Mouse (Mus musculus) hindbrain, embryonic 10.5 days (tissue): ENCODE data around the gene Thra. TPM values are rescaled to one million over a fixed set of nuclear protein-coding genes. Genes with fewer than 3 reads are reported as not detected.
A peak's percentile ranks its signal among the peaks of the same experiment; 100 is the strongest.
"Not testable (repeated sequence)": the region's sequence is repeated elsewhere in the genome, so short reads cannot be mapped to it uniquely, and the experiment has no call there.

ENCODE experiments used
- DNase-seq: peaks from one replicate; pipeline ENCODE4 v3.0.0-alpha.2; 2017; ENCODE audit warnings: low spot score
- H3K27ac ChIP-seq: fragments of 300-500 bp; sonication (generic); 2 replicates; pipeline ENCODE4 v1.5.1; 2016; ENCODE audit warnings: mild to moderate bottlenecking, moderate library complexity
- H3K27me3 ChIP-seq: fragments of 300-500 bp; sonication (generic); 2 replicates; pipeline ENCODE4 v1.6.1; 2016; ENCODE audit warnings: mild to moderate bottlenecking; ENCODE audit not compliant: poor library complexity, insufficient read depth, severe bottlenecking
- H3K36me3 ChIP-seq: fragments of 300-500 bp; sonication (generic); 2 replicates; pipeline ENCODE4 v1.6.1; 2016; ENCODE audit warnings: mild to moderate bottlenecking, moderate library complexity
- H3K4me1 ChIP-seq: fragments of 300-500 bp; sonication (generic); replicated peaks from 2 replicates; pipeline ENCODE4 v1.6.1; 2016; ENCODE audit warnings: mild to moderate bottlenecking
- H3K4me3 ChIP-seq: fragments of 300-500 bp; sonication (generic); 2 replicates; pipeline ENCODE4 v1.5.1; 2016; ENCODE audit warnings: mild to moderate bottlenecking, moderate library complexity
- H3K9me3 ChIP-seq: fragments of 300-500 bp; sonication (generic); 2 replicates; pipeline ENCODE4 v1.6.1; 2016; ENCODE audit warnings: mild to moderate bottlenecking, moderate library complexity
- WGBS: fragments of 180-500 bp; shearing (Covaris S2); methylation state at CpG from one replicate; pipeline ENCODE4 v1.1.7; 2016; 5-methylcytosine and 5-hydroxymethylcytosine counted together
- polyA plus RNA-seq: library from polyadenylated mRNA; unstranded; fragments of >200 nt; fragmentation: Nextera tagmentation; extraction: Ambion mirVana; gene quantifications from 2 replicates; pipeline ENCODE4 v1.2.1, GENCODE M21; 2016

The Thra gene
- polyA plus RNA-seq, 1 experiment from 2014 or later = 22.2 TPM

- WGBS = 94% methylated on average over 15 of the region's 15 CpGs
- Histone ChIP-seq H3K4me1 (peaks cover 21% of the 10 kb centered on the region), H3K27ac (no peak overlapping the region), H3K9me3 (no peaks in the 10 kb centered on the region), H3K36me3 (peaks cover 59% of the 10 kb centered on the region), H3K27me3 (no peaks in the 10 kb centered on the region), H3K4me3 (no peak overlapping the region)
- DNase-seq = no peak
These were observed 14.4 kb upstream of the Thra start for GRCm38 (mm10) chr11:98725926-98726506.

- no peaks in the 10 kb centered on the region for H3K27me3 ChIP-seq
- H3K36me3 ChIP-seq = peaks cover 37% of the 10 kb centered on the region
- peak; percentile 87 for DNase-seq
- peaks cover 2% of the 10 kb centered on the region for H3K9me3 ChIP-seq
- H3K4me3 ChIP-seq = peak within 1 kb of the TSS; percentile 73
- peak within 1 kb of the TSS; percentile 87 for H3K27ac ChIP-seq
- peaks cover 14% of the 10 kb centered on the region for H3K4me1 ChIP-seq
- WGBS = under 1% methylated on average over 16 of the region's 16 CpGs
These were observed 11.3 kb upstream of the Thra start, which contains the start of gene Med24 for GRCm38 (mm10) chr11:98729119-98729588. Med24 (minus strand) TSS chr11:98729435.

- no peak overlapping the region for H3K27ac ChIP-seq
- no peak overlapping the region for H3K4me3 ChIP-seq
- DNase-seq = no peak
- peaks cover 22% of the 10 kb centered on the region for H3K36me3 ChIP-seq
- H3K4me1 ChIP-seq = peaks cover 14% of the 10 kb centered on the region
- 72% methylated on average over 4 of the region's 4 CpGs for WGBS
- peaks cover 9% of the 10 kb centered on the region for H3K9me3 ChIP-seq
- H3K27me3 ChIP-seq = no peaks in the 10 kb centered on the region
These were observed 9.7 kb upstream of the Thra start for GRCm38 (mm10) chr11:98730727-98731126.

GRCm38 (mm10) chr11:98731134-98731533, 9.3 kb upstream of the Thra start:
- no peaks in the 10 kb centered on the region for H3K27me3 ChIP-seq
- no peak overlapping the region for H3K4me3 ChIP-seq
- H3K9me3 ChIP-seq = peaks cover 9% of the 10 kb centered on the region
- H3K4me1 ChIP-seq = peaks cover 14% of the 10 kb centered on the region
- 58% methylated on average over 5 of the region's 5 CpGs for WGBS
- no peak for DNase-seq
- peaks cover 18% of the 10 kb centered on the region for H3K36me3 ChIP-seq
- no peak overlapping the region for H3K27ac ChIP-seq

GRCm38 (mm10) chr11:98734020-98734419, 6.4 kb upstream of the Thra start:
- Histone ChIP-seq H3K27ac (no peak overlapping the region), H3K27me3 (0 out of 2 replicates have a peak, but pooled peaks cover 3% of the 10 kb centered on the region), H3K36me3 (no peaks in the 10 kb centered on the region), H3K4me3 (no peak overlapping the region), H3K4me1 (peaks cover 17% of the 10 kb centered on the region), H3K9me3 (peaks cover 9% of the 10 kb centered on the region)
- no peak for DNase-seq
- WGBS = 81% methylated on average over 3 of the region's 3 CpGs

GRCm38 (mm10) chr11:98735111-98735510, 5.3 kb upstream of the Thra start:
- Histone ChIP-seq H3K4me3 (no peak overlapping the region), H3K9me3 (peaks cover 9% of the 10 kb centered on the region), H3K27me3 (0 out of 2 replicates have a peak, but pooled peaks cover 3% of the 10 kb centered on the region), H3K36me3 (no peaks in the 10 kb centered on the region), H3K4me1 (peaks cover 22% of the 10 kb centered on the region), H3K27ac (no peak overlapping the region)
- DNase-seq = no peak
- WGBS = 95% methylated on average over 4 of the region's 4 CpGs

GRCm38 (mm10) chr11:98736176-98736575, 4.3 kb upstream of the Thra start:
- peaks cover 32% of the 10 kb centered on the region for H3K4me1 ChIP-seq
- H3K27me3 ChIP-seq = 0 out of 2 replicates have a peak, but pooled peaks cover 3% of the 10 kb centered on the region
- no peak overlapping the region for H3K4me3 ChIP-seq
- no peak overlapping the region for H3K27ac ChIP-seq
- DNase-seq = no peak
- 93% methylated on average over 1 of the region's 1 CpGs for WGBS
- peaks cover 9% of the 10 kb centered on the region for H3K9me3 ChIP-seq
- no peaks in the 10 kb centered on the region for H3K36me3 ChIP-seq

- not testable (repeated sequence) for H3K9me3 ChIP-seq, H3K27ac ChIP-seq, DNase-seq, H3K36me3 ChIP-seq, H3K4me3 ChIP-seq, H3K27me3 ChIP-seq
- WGBS = 91% methylated on average over 2 of the region's 2 CpGs
- peaks cover 43% of the 10 kb centered on the region for H3K4me1 ChIP-seq
These were observed 3.2 kb upstream of the Thra start for GRCm38 (mm10) chr11:98737220-98737619.

GRCm38 (mm10) chr11:98738428-98738911, 2.0 kb upstream of the Thra start:
- peak overlapping the region; percentile 24 for H3K4me3 ChIP-seq
- H3K27ac ChIP-seq = peak overlapping the region; percentile 79
- DNase-seq = peak; percentile 51
- 25% methylated on average over 4 of the region's 4 CpGs for WGBS
- 0 out of 2 replicates have a peak, but pooled peaks cover 3% of the 10 kb centered on the region for H3K27me3 ChIP-seq
- H3K9me3 ChIP-seq = peaks cover 9% of the 10 kb centered on the region
- no peaks in the 10 kb centered on the region for H3K36me3 ChIP-seq
- H3K4me1 ChIP-seq = peaks cover 55% of the 10 kb centered on the region

GRCm38 (mm10) chr11:98738925-98739324, 1.5 kb upstream of the Thra start:
- peaks cover 60% of the 10 kb centered on the region for H3K4me1 ChIP-seq
- no peak for DNase-seq
- no peaks in the 10 kb centered on the region for H3K36me3 ChIP-seq
- peaks cover 9% of the 10 kb centered on the region for H3K9me3 ChIP-seq
- peak overlapping the region; percentile 24; the same call in 1 of the 2 replicates for H3K4me3 ChIP-seq
- H3K27me3 ChIP-seq = 0 out of 2 replicates have a peak, but pooled peaks cover 3% of the 10 kb centered on the region
- H3K27ac ChIP-seq = peak overlapping the region; percentile 79
- 59% methylated on average over 9 of the region's 9 CpGs for WGBS

GRCm38 (mm10) chr11:98740026-98740392, 429 bp upstream of the Thra start:
- WGBS = 16% methylated on average over 8 of the region's 8 CpGs
- no peaks in the 10 kb centered on the region for H3K36me3 ChIP-seq
- 0 out of 2 replicates have a peak, but pooled peaks cover 3% of the 10 kb centered on the region for H3K27me3 ChIP-seq
- H3K4me3 ChIP-seq = peak overlapping the region; percentile 83
- H3K27ac ChIP-seq = peak overlapping the region; percentile 99
- no peak for DNase-seq
- H3K4me1 ChIP-seq = peaks cover 71% of the 10 kb centered on the region
- H3K9me3 ChIP-seq = no peaks in the 10 kb centered on the region

GRCm38 (mm10) chr11:98741051-98741620, 698 bp downstream of the Thra start:
- no peaks in the 10 kb centered on the region for H3K36me3 ChIP-seq
- under 1% methylated on average over 17 of the region's 17 CpGs for WGBS
- peak overlapping the region; percentile 83 for H3K4me3 ChIP-seq
- H3K27ac ChIP-seq = peak overlapping the region; percentile 99
- no peak for DNase-seq
- H3K9me3 ChIP-seq = no peaks in the 10 kb centered on the region
- peaks cover 4% of the 10 kb centered on the region; the same call in 1 of the 2 replicates for H3K27me3 ChIP-seq
- H3K4me1 ChIP-seq = peaks cover 82% of the 10 kb centered on the region
